Mouse (Mus musculus): ENCODE measurements around the gene Atp11b. TPM values are rescaled to one million over a fixed set of nuclear protein-coding genes. Genes with fewer than 3 reads are reported as not detected.

Atp11b gene
- 76.0 TPM for polyA plus RNA-seq (2015; fragmentation: Illumina TruSeq; extraction: RNeasy Lipid Tissue Mini Kit (QIAGEN cat#74804); ENCODE audit: low read depth, low replicate concordance)

GRCm38 (mm10) chr3:35753825-35754767 is at the start of gene Atp11b:
Gene Atp11b (plus strand): TSS chr3:35754106.

Other genes with a start within 250 kb of the Atp11b start
- gene Dcun1d1, start 183.3 kb downstream of the Atp11b start, polyA plus RNA-seq (2015; fragmentation: Illumina TruSeq; extraction: RNeasy Lipid Tissue Mini Kit (QIAGEN cat#74804); ENCODE audit: low read depth, low replicate concordance) = 81.9 TPM
- gene Mccc1, start 246.6 kb downstream of the Atp11b start, polyA plus RNA-seq (2015; fragmentation: Illumina TruSeq; extraction: RNeasy Lipid Tissue Mini Kit (QIAGEN cat#74804); ENCODE audit: low read depth, low replicate concordance) = 23.3 TPM

All from brain, adult 10 weeks (tissue).